Mouse (Mus musculus) CH12.LX (cell line): ENCODE measurements around the gene Kalrn.

Source experiments
- CTCF ChIP-seq, 2 experiments: IDR thresholded peaks in 1 of 2; conservative IDR thresholded peaks in 1 of 2; 2 replicates each; pipeline ENCODE4 v1.5.1; 2011 to 2012; ENCODE audit warnings: low read depth in 2 of 2, low read length in 2 of 2, improper control_type of control experiment in 1 of 2, inconsistent platforms in 1 of 2, mild to moderate bottlenecking in 1 of 2, moderate library complexity in 1 of 2
- HCFC1 ChIP-seq: IDR thresholded peaks from 2 replicates; pipeline ENCODE4 v1.6.1; 2012; ENCODE audit warnings: low read depth, mild to moderate bottlenecking, inconsistent platforms, low read length, improper control_type of control experiment
- RCOR1 ChIP-seq: conservative IDR thresholded peaks from 2 replicates; pipeline ENCODE4 v1.6.1; 2012; ENCODE audit warnings: low read depth, mild to moderate bottlenecking, inconsistent platforms, low read length, improper control_type of control experiment
- ZC3H11A ChIP-seq: IDR thresholded peaks from 2 replicates; pipeline ENCODE4 v1.6.1; 2012; ENCODE audit warnings: low read depth, mild to moderate bottlenecking, inconsistent platforms, low read length, improper control_type of control experiment

- TF ChIP-seq CTCF (conservative IDR thresholded peaks at IDR 0.05 in 1 of 2, IDR thresholded peaks at IDR 0.05 in 1 of 2; ENCODE audit: low read depth in 2 of 2, low read length in 2 of 2) (no peak), RCOR1 (no peak), ZC3H11A (no peak), HCFC1 (no peak)
These were observed 473.5 kb downstream of the Kalrn start for GRCm38 (mm10) chr16:34099795-34100194.
